Mouse (Mus musculus) induced T-regulatory cell, adult 2 months (primary cell): Measurements from ENCODE around the gene Lmna.

Experiments
- DNase-seq: peaks from one replicate; pipeline ENCODE4 v3.0.0-alpha.2; 2012; ENCODE audit warnings: low read depth

Gene Lmna

DNA sequence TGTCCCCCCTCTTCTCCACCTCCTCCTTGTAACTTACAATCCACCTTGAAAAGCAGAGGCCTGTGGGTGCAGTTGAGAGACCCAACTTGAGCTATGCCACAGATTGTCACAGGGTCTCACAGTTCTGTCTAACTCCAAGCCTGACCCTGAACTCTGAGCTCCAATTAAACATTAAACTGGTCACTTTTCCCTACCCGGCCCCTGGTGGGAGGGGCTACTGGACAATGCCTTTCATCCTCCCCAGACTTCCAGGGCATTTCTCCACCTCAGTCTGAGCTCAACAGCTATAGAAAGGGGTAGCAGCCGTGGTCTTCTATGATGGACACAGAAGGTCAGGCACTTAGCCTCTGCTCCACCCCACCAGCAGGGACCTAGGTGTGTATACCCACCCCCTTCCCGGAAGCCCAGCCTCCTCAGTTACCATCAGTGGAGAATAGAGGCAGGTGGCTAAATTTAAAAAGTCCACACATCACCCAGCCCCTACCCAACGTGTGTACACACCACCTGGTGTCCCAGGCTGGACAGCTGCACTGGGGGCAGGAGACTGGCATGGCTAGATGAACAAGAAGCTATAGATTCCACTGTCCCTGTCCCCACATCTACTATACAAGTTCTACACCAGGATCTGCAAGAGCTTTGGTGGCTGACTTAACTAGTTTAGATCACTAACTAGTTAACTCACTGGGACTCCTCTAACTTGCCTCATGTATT lies 8.9 kb downstream of the Lmna start:
- no peak for DNase-seq

DNA sequence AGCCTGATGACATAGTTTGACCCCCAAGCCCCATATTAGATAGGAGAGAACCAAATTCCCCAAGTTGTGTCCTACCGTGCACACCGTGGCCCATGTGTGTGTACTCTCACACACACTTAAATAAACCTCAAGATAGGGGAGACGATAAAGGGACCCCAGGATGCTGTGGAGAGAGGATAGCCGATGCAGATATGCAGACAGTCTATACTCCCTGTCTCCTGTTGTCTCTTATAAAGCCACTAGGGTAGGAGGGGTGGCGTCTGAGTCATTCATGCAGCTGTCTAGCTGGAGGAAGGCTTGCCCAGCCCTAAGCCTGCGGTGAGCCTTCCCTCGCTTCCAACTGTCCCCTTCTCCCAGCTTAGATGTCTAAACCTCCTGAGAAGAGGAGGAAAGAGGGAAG lies 9.7 kb downstream of the Lmna start:
- DNase-seq, result no peak

DNA sequence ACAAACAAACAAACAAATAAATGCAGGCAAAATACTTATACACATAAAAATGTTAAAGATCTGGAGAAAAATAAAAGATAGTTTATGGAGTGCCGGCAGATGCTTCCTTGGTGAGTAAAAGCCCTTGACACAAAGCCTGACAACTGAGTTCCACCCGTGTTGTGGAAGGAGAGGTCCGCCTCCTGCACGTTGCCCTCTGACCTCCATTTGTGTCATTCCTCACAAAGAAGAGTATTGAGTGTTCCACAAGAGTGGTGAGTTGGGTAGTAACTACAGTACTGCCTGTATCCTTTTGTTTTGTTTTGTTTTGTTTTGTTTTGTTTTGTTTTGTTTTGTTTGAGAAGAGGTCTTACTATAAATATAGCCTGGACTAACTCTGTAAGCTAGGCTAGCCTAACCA lies 10.2 kb downstream of the Lmna start:
- DNase-seq, result no peak

DNA sequence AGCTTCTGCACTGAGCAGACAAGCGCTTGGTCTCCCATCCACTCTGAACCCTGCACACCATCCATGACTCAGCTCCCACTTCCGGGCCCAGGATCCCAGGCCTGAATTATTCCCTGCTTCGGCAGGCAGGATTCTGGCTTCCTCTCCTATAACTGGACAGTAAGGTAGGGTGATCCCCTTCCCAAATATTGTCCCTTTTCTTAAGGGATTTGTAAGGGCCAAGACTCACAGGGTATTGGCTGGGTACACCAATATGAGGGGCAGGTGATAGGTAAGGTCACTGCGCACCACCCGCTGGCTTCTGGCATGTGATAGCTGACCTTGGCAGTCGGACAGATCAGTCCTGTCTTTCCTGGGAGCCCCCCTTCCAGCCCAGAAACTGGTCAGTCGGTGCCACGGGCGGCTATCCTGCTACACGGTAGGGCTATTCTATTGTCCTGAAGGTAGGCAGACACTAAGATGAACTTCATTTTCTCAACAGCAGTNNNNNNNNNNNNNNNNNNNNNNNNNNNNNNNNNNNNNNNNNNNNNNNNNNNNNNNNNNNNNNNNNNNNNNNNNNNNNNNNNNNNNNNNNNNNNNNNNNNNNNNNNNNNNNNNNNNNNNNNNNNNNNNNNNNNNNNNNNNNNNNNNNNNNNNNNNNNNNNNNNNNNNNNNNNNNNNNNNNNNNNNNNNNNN lies 13.9 kb downstream of the Lmna start:
- DNase-seq, result no peak

DNA sequence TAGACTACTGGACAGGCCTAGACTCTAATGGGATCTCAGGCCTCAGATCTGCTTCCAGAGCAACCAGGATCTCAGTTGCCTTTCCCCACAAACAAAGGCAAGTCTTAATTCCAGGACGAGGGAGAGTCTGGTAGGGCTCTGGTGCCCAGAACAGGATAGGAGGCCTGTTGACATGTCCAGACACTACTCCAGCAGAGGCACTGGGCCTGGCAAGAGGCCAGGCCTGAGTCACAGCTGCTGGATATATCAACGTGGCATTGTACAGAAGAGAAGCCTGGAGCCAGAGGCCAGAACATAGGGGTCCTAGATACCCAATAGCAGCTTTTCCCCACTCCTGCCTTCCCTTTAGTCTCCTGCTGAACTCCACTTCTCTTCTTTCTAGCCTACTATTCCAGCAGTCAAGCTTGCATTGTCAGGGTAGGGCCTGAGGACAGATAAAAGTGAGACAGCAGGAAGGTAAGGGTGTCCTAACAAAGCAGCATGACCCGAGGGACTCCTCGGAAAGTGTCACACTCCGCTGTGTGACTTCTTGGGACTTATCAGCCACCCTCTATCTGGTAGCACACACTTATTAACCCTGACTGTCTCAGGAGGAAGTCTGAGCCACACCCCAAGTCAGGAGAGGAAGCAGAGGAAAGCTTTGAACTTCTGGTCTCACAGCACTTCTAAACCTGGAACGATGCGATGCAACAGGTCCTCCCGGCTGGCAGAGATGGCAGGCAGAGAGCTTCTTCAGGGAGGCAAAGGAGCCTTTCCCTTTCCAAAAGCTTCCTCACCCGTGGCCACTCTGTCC lies 14.7 kb downstream of the Lmna start:
- DNase-seq, result no peak

DNA sequence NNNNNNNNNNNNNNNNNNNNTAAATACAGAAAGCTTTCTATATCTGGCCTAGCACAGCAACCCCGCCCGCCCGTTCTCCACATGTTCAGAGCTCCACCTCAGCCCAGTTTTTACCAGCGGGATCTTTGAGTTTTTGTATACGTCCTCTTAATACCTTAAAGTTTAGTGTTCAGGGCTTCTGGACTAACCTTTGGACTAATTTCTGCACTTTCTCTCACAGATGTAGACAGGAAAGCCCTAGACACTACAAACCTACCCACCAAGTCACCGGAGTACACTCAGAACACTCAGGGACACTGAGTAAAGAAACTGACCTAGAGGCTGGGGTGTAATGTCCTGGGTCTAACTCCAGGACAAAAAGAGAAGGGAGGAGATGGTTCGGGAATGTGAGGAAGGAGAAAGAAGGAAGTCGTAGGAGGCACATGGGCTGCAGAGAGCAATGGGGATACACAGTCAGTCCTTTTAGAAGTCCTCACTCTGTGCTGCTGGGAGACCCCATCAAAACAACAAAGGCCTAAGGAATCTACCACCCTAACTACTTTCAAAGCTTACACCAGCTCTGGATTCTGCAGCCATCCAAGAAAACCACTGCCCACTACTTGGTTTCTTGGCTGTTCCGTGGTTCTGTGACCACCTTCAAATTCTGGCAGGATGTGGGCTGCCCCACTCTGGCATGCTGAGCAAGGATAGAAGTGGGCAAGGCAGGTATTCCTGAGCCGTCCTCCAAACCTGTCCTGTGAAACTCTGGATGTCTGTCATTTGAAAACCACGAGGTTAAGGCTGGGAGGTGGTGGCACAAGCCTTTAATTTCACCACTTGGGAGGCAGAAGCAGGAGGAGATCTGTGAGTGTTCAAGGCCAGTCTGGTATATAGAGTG lies 15.8 kb downstream of the Lmna start:
- no peak for DNase-seq

DNA sequence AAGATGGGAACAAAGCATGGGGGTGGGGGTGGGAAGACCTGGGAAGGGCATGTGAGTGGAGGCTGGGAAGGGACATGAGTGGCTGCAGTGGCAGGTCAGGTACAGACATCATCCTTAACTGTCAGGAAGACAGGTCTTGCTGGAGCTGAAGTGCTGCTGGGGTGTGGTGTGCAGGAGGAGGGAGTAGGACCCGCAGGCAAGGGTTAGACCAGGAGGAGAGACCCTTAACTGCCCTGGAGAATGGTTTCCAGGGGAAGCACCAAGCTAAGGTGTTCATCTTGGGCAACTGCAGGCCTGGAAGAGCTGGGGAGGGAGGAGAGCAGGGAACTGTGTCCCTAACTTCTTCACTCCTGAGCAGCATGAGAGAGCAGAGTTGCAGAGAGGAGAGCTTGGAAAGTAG lies 22.4 kb downstream of the Lmna start:
- DNase-seq, result no peak

DNA sequence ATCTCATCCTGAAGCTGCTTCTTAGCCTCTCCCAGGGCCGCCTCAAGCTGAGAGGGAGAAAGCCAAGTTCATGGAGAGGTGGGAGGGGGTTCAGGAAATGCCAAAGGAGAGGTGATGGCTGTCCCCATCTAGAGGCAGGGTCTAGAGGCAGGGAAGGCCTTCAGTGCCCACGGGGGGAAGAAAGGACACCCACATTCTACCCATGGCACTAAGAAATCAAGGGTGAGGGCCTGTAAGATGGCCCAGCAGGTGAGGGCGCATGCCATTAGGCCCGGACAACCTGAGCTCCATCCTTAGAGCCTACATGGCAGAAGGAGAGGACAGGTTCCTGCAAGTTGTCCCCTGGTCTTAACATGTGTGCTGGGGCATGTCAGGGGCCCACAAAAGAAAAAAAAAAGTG lies 22.9 kb downstream of the Lmna start:
- DNase-seq, result no peak

DNA sequence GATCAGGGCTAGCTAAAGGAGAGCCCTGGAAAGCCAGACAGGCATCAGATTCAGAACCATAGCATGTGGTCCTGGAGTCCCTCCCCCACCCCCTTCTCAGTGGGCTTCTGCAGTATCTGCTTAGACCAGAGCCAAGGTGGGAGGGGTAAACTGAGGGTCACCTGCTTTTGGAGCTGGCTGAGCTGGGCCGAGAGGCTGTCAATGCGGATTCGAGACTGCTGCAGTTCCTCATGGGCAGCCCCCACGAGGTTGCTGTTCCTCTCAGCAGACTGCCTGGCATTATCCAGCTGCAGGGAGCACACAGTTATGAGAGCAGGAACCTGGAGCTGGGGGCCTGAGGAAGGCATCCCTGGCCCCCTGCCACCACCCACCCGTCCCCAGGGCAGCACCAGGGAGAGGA lies 23.7 kb downstream of the Lmna start:
- no peak for DNase-seq

DNA sequence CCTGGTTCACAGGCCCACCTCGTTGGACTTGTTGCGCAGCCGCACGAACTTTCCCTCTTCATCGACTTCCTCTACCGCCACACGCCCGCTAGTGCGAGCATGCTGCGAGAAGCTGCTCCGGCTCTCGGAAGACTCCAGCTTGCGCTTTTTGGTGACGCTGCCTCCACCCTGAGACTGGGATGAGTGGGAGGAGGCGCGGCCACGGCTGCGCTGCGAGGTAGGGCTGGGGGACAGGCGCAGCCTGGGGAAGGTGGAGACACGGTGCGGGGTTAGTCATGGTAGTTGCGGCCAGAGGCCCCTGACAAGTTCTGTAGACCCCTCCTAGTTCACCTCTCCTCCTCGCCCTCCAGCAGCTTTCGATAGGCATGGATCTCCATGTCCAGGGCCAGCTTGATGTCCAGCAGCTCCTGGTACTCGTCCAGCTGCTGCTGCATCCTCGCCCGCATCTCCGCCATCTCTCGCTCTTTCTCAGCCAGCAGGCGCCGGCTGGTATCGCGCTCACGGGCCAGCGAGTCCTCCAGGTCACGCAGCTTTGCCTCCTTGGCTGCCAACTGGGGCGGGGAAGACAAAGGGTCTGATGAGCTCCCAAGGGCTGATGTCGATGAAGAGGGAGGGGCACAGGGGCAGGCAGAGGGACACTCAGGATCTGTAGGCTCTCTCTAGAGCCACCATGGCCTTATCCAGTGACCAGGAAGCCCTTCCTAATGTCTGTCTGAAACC lies 25.0 kb downstream of the Lmna start:
- DNase-seq, result peak; percentile 65

DNA sequence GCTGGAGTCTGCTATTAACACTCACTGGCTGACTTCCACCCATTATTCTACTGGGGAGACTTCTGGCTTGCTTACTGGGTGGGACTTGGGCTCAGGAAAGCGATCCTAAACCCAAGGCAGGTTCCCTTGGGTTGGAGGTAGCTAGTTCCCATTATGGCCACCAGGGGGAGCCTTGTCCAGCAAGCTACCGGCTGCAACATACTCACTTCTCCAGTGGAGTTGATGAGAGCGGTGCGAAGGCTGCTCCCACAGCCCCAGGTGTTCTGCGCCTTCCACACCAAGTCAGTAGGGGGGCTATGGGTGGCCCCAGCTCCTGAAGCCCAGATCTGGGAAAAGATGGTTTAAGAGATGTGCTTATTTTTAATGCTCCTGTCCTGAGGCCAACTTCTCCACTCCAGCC lies 26.1 kb downstream of the Lmna start:
- peak; percentile 90 for DNase-seq

DNA sequence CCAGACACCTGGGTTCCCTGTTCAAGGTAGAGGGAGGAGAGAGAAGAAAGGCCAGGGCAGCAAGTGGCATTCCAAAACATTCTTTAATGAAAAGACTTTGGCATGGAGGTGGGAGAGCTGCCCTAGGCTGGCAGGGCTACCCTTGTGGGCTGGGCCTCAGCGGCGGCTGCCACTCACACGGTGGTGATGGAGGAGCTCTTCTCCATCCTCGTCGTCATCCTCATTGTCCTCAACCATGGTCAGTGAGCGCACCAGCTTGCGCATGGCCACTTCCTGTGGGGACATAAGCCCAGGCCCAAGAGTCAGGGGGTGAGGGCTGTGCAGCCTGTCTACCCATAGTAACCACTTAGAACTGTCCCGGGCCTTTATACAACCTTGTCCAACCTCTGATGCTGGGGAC lies 26.6 kb downstream of the Lmna start:
- no peak for DNase-seq

DNA sequence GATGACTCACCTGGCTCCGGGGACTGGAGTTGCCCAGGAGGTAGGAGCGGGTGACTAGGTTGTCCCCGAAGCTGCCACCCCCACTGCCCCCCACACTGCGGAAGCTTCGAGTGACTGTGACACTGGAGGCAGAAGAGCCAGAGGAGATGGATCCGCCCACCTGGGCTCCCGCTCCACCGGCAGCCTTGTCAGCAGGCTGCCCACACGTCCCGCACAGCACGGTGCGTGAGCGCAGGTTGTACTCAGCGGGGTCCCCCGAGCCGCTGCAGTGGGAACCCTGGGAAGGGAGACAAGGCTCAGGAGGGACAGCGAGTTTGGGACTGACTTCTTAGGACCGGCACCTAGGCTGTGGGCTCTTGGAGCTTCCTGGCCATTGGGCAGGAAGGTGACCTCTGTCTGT lies 27.4 kb downstream of the Lmna start:
- DNase-seq, result no peak

DNA sequence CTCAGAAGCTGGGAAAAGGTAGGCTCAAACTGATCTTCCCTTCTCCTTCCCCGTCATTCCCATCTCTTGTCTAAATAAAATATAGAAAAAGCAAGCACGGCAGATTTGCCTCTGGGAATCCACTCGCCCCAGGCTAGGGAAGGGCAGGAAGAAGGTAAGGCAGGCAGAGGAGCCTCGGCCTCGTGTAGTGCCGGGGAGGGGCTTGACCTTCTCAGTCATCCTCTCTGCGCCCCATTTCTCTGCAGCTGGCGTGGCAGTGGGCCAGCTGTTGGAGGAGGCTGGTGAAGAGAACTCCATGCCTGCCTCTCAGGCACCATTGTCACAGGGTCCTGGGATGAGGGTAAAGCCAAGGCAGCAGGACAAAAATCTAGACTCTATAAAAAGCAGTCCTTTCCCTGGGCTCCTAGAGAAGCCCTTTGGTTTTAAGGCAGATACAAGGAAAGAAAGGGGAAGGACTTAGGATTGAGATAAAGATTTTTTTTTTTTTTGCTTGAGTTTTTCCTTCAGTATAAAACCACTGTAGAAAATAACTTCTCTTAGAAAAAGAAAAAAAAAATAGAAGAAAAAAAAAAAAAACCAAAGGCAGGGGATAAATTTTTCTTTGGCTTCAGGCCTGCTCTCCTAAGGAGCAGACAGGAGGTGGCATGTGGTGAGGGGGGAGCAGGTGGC lies 28.2 kb downstream of the Lmna start:
- DNase-seq, result no peak

DNA sequence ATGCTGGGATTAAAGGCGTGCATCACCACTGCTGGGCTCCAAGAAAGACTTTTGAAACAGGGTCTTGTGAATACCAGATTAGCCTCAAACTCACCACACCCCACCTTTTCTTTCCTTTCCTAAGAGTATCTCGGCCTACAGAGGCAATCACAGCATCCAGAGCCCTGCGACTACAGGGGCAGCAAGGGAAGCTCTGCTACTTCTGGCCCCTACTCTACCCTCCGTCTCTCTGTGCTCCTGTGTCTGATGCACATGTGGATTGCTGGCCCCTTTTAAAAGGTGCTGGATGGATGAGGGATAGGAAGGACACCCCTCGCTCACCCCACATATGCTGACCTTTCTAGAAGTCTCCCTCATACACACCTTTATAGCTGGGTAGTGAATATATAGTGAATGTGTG lies 29.1 kb downstream of the Lmna start:
- DNase-seq, result no peak

DNA sequence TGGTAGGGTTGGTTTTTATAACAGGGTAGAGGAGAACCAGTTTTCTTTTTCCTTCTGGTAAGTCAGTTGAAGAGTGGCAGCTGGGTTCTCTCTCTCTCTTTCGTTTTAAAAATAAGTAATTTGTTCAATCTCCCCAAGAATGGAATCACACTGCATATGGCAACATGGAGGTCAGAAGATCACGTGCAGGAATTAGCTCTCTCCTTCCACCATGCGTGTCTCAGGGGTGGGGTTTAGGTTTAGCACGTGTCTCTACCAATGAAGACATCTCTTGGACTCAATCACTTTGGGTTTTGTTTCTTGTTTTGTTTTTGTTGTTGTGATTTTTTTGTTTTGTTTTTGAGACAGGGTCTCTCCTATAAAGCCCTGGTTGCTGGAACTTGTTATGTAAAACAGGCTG lies 29.9 kb downstream of the Lmna start:
- no peak for DNase-seq

DNA sequence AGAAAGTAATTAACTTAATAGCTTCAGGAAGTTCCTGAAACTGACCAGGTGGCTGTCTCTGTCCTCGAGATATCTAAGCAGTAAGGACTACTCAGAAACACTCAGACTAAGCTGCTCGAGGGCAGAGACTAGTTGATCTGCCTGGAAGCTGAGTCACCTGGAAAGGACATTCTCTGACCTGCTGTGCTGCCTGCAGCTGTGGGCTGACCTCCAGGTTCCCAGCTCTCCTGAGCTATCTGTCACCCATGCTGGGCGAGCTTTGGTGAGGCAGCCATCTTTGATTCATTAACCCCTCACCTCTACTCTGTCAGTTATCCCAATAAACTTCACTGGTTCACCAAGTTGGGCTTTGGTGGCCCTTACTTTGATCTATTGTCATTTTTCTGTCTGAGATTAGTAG lies 30.6 kb downstream of the Lmna start:
- DNase-seq, result no peak

DNA sequence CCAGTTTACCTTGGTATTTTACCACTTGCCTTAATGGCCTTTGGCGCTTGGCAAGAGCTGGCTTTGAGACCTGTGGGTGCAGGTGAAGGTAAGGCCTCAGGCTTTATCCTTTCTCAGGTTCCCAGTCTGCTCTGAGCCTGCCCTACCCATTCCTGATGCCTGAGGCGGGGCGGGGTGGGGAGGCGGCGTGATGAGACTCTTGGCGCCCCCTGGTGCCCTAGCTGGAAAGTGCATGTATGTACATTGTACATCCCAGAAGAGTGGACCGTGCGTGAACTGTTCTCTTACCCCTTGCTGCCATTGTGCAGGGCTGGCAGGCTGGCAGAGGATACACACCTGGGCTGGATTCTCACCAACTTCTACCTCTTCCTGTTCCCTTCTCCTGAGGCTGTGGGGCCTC lies 32.0 kb downstream of the Lmna start:
- DNase-seq, result peak; percentile 90

DNA sequence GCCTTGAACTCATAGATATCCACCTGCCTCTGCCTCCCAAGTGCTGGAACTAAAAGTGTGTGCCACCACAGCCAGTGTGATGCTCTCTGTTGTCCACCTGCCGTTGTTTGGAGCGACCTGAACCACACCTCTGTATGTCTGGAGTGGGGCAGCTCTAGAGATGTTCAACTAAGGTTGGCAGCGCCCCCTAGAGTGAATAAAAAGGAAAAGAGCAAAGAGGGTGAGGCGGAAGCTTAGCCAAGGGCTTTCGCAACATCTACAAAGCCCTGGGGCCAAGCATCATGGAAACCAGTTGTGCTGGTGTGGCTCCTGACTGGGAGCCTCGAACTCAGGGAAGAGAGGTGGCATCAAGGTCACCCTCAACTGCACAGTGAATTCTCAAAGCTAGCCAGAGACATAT lies 33.4 kb downstream of the Lmna start:
- DNase-seq, result peak; percentile 69

DNA sequence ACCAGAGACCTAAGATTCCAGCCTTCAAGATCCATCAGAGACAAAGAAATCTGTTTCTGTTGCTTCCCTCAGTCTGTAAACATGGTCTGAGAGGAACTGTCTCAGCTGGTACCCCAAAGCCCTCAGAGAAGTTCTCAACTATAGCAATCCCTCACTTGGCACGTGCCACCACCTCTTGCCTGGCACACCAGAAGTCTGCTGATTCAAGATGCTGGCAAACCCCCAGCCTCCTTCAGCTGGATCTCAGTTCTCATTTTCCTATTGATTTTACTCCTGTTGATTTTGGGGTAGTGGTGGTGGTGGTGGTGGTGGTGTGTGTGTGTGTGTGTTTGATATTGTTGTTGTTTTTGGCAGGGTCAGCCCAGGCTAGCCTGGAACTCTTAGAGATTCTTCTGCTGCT lies 36.2 kb downstream of the Lmna start:
- no peak for DNase-seq

DNA sequence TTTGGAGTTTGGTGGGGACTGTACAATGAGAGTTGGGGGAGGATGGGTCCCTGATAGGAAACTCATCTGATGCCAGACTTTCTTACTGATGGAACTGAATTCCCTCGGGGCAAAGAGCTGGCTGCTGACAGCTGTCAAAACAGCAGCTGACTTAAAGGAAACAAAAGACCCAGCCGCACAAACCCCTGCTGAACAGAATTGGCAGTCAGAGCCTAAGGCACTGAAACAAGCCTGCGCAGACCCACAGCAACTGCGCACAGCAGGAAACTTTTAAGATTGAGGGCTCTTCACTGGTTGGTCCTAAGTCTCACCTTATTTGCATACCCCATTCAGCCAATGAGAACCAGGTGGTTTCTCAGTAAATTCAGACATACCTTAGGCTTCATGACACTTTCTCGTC lies 36.7 kb downstream of the Lmna start:
- no peak for DNase-seq
